Mouse (Mus musculus) layer of hippocampus, postnatal 14 days (tissue): ENCODE results near the gene Bcl7c. TPM values are rescaled to one million over a fixed set of nuclear protein-coding genes. Genes with fewer than 3 reads are reported as not detected.
"Not testable (repeated sequence)": the region's sequence is repeated elsewhere in the genome, so short reads cannot be mapped to it uniquely, and the experiment has no call there.

Source experiments
- DNase-seq, 2 experiments: peaks; one replicate each; pipeline ENCODE4 v3.0.0; 2021 to 2022; ENCODE audit warnings: low spot score in 2 of 2, mixed read lengths in 1 of 2
- total RNA-seq, 2 experiments: library from RNA; stranded (reverse); gene quantifications; 2 replicates each; pipeline ENCODE4 v1.2.3; 2021

Gene Bcl7c
- total RNA-seq, 2 experiments from 2014 or later = 30.3 to 38.0 TPM

- DNase-seq = no peak
These were observed 59.5 kb downstream of the Bcl7c start for GRCm38 (mm10) chr7:127649206-127649605.

- DNase-seq = no peak
These were observed 60.1 kb downstream of the Bcl7c start for GRCm38 (mm10) chr7:127648516-127649201.

- DNase-seq = not testable (repeated sequence)
These were observed 61.2 kb downstream of the Bcl7c start for GRCm38 (mm10) chr7:127647576-127647975.

- DNase-seq = no peak
These were observed 62.4 kb downstream of the Bcl7c start for GRCm38 (mm10) chr7:127646363-127646762.

- DNase-seq = no peak
These were observed 66.5 kb downstream of the Bcl7c start for GRCm38 (mm10) chr7:127642254-127642653.

GRCm38 (mm10) chr7:127641260-127641659, 67.5 kb downstream of the Bcl7c start:
- DNase-seq = no peak

GRCm38 (mm10) chr7:127636963-127637362, 71.8 kb downstream of the Bcl7c start:
- peak; percentile 69 to 76 for DNase-seq

- DNase-seq = no peak
These were observed 77.3 kb downstream of the Bcl7c start for GRCm38 (mm10) chr7:127631416-127631815.

GRCm38 (mm10) chr7:127628646-127629045, 80.1 kb downstream of the Bcl7c start:
- no peak for DNase-seq

- no peak for DNase-seq
These were observed 82.3 kb downstream of the Bcl7c start for GRCm38 (mm10) chr7:127626471-127626870.

GRCm38 (mm10) chr7:127626039-127626438, 82.7 kb downstream of the Bcl7c start:
- no peak for DNase-seq

GRCm38 (mm10) chr7:127618402-127618801, 90.3 kb downstream of the Bcl7c start:
- DNase-seq = not testable (repeated sequence)

- no peak for DNase-seq
These were observed 90.8 kb downstream of the Bcl7c start for GRCm38 (mm10) chr7:127617962-127618361.

- no peak for DNase-seq
These were observed 91.9 kb downstream of the Bcl7c start for GRCm38 (mm10) chr7:127616881-127617280.

GRCm38 (mm10) chr7:127616336-127616735, 92.4 kb downstream of the Bcl7c start:
- DNase-seq = no peak

- peak; percentile 82 to 89 for DNase-seq
These were observed 93.6 kb downstream of the Bcl7c start, which contains the start of gene Zfp629 for GRCm38 (mm10) chr7:127614891-127615843. TSS of gene Zfp629 (minus strand) at chr7:127615797.

- no peak for DNase-seq
These were observed 94.2 kb downstream of the Bcl7c start for GRCm38 (mm10) chr7:127614511-127614890.

- no peak for DNase-seq
These were observed 94.6 kb downstream of the Bcl7c start for GRCm38 (mm10) chr7:127614091-127614490.

- no peak for DNase-seq
These were observed 95.2 kb downstream of the Bcl7c start for GRCm38 (mm10) chr7:127613501-127613900.

GRCm38 (mm10) chr7:127611561-127611960, 97.2 kb downstream of the Bcl7c start:
- no peak for DNase-seq
